Mouse (Mus musculus): Measurements from ENCODE around the gene Siah1a. TPM values are rescaled to one million over a fixed set of nuclear protein-coding genes. Genes with fewer than 3 reads are reported as not detected.

Siah1a gene
- total RNA-seq (2021), result 10 to 100 TPM; 18.1 to 21.3 TPM
- long read RNA-seq, experiment 1, transcript Siah1a-201 (2 exons, 1,968 nt), result major isoform, 47 of 48 reads
- long read RNA-seq, experiment 1, partial matches to known transcripts, result 0 of 48 reads
- long read RNA-seq, experiment 1, other reads (novel, unspliced or antisense), result 1 of 48 reads
- long read RNA-seq, experiment 2, transcript Siah1a-201 (2 exons, 1,968 nt), result major isoform, 10 of 10 reads
- long read RNA-seq, experiment 2, partial matches to known transcripts, result 0 of 10 reads
- long read RNA-seq, experiment 2, other reads (novel, unspliced or antisense), result 0 of 10 reads

DNA sequence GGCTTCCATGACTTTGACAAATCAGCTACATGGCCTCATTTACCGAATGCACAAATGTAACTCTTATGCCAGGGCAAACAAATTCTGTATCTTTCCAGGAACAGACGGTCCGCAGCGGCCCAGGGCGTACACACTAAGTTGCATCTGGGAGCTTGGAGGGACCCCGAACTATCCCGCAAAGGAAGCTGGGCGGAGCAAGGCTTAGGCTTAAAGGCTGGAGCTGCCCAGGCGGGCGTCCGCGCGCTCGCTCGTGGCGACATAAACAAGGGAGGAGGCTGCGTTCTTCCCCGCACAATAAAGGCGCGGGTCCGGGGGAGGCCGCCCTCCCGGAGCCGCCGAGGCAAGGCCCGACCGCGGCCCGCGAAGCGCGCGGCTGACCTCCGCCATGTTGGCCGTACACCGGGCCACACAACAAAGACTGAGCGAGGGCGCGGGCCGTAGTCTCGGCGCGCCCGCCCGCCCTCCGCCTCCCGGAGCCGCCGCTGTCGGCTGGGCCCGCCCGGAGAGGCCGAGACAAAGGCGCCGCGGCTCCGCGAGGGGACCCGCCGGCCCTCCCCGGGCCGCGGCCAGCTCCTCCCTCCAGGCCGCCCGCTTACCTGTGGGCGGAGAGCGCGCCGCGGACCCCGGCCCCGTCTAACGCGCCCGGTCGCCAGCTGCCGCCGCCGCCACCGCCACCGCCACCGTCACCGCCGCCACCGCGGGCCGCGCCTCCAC is at the start of gene Siah1a, which contains the start of gene Gm10638:
TSS of gene Siah1a (minus strand) at position 714 of the 714 bp plus-strand sequence.
TSS of gene Gm10638 (plus strand) at position 479 of the 714 bp plus-strand sequence.
- DNase-seq, result peak; percentile 77 to 80

DNA sequence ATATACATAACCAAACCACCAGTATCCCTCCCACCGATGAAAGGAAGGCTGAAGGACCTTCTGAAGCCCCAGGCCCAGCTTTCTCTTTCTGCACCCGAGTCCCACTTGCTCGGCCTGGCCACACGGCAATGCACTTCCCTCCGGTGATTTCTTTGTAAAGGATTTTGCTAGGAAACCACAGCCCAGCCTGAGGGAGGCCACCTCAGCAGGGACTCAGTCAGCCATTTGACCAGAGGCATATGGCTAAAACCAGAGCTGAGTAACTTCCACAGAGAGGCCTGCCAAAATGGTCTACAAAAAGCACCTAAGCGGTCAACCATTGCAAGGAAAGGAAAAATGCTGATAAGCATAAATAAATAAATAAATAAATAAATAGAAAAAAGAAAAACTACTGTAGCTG is 49.0 kb upstream of the Siah1a start:
- no peak for DNase-seq

DNA sequence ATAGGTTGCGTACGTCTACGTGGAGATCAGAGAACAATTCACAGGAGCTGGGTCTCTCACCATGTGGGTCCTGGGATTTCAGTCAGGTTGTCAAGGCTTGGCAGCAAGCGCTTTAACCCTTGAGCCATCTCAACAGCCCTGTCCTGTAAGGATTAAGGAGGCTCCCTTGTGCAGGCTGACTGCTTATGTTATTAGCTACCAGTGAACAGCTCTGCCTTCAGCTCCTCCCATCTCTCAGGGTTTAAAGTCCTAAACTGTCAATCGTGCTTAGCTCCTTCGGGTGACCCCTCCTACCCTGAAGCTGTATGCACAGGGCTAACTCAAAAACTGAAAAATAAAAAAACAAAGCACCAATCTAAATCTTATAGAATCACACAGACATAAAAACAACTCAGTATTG is 45.8 kb upstream of the Siah1a start:
- DNase-seq, result no peak

DNA sequence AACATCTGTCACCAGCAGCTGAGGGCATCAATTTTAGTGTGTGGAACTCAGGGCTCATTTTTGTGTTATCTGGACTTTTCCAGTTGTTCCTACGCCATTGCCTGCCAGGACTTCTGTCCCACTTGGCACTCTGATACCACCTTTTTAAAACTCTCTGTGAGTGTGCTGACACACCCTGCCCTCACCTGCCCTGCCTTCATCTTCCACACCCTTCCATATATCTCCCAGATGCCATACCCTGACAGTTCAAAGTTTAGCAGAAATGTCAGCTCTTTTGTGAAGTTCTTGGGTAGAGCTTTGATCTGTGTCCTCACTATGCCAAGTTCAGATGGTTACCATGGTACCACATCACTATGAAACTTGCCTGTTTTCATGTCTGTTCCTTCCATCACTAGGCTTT is 43.8 kb upstream of the Siah1a start:
- no peak for DNase-seq

DNA sequence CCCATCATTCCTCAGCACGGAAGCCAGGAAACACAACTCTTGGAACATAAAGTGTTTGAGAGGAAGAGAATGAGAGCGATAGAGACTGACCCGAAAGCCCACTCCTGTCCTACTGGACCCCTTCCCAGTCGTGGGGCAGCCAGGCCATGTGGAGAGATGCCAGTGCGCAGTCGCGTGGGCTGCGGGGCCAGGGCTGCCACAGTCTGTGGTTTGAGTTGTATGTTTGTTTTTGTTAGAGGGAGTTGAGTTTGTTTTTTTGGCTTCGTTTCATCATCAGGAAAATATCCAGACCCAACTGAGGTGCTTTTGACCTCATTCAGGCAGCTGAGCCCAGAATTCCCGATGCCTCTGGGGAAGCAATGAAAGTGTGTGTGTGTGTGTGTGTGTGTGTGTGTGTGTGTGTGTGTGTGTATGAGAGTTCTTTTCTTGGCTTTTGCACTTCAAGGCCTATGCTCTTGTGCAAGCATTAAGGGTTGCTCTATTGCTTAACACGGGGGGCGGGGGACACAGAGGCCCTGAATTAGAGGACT is 42.2 kb upstream of the Siah1a start:
- DNase-seq, result peak; percentile 42 to 49

DNA sequence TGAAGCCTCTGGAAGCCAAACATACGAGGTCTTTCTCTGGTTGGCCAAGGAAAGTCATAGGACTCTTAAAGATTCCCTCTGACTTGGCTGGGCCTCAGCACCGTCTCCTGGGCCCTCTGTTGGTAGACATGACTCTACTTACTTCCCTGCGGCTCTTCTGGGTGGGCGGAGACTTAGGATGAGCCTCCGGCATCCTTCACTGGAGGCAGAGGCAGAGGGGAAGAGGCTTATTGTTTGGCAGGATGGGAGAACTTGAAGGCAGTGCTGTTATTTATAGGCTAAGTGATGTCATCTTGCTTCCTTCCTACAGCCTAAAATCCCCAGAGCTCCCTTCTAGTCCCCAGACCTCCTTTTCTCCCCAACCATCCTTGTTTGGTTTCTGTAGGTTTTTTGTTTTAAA is 40.8 kb upstream of the Siah1a start:
- peak in 1 of 2 experiments; percentile 31 for DNase-seq

DNA sequence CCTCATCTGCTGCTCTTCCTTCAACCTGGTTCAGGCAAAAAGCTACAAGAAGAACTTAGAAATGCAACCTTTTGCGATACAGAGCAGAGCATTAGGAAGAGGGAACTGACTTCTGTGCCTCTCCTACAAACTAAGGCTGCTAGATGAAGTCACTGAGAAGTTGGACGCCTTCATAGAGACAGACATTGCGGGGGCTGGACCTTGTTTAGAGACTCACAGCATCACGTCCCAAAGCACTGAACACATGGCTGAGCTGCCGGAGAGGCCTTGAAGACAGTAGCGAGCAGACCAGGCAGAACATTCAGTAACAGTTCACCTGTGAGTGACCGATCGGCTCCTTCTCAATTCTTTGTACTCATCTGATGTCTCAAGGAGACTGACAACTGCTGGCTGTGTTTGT is 35.4 kb upstream of the Siah1a start:
- DNase-seq, result no peak

DNA sequence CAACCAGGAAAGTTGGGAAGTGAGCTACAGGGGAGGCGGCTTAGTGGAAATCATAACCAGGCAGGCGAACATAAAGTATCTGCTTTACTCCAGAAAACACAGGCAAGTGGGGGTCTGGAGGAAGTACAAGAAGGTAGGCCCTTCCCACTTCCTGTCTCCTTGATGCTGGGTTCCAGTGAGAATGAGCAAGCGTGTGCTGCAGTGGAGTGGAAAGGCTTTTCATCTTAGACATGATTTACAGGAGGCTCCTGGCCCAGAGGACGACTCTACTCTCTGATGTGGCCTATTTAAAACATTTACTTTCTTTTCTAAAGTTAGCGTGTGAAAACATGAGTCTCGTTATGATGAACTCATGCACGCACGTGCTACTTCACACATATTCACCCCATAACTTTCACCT is 33.5 kb upstream of the Siah1a start:
- DNase-seq, result no peak

DNA sequence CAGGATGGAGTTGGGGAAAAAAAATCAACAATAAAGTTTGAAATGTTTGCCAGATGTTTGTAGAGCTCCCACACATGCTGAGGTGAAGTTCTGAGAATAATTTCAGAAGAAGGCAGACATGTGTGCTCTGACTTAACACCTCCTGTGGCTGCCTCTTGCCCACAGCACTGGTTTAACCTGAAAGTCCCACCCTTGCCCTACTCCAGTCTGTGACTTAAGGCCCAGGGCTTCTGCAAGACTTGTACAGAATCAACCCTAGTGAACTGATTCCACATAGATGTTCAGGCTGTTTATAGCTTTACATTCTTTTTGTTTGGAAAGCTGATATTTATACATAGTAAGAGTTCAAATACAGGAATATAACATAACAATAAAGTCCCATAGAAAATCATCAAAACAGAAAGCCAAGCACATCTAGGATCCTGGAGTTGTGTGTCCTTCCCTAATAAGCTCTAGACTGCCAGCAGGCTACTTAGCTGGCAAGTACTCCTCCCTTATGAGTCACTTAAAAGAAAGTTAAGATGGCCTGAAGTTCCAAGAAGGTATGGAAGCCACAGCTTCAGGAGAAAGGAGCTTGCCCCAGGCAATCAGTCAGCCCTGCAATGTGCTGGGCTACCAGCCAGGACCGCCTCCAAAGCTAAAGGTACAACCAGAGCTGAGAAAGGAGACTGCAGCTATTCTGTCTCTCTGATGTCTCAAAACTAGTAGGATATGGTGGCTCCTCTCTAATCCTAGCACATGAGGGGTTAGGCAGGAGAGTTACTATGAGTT is 24.4 kb upstream of the Siah1a start:
- DNase-seq, result peak in 1 of 2 experiments; percentile 48

DNA sequence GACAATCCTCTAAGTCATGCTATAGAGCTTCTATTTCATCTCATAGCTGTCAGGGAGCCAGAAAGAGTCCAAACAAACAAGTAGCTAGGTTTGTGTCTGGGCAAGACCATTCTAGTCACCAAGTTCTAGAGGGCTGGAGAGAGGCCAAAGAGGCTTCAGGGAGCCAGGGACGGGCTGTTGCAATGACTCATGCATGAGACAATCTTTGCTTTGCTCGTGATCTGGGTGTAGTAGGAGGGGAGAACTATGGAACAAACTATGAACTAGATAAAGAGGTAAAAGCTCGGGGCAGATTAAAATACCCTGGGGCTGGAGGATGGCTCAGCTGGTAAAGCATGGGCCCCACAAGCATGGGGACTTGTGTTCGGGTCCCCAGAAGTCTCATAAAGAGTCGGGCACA is 22.8 kb upstream of the Siah1a start:
- DNase-seq, result peak; percentile 83 to 87

DNA sequence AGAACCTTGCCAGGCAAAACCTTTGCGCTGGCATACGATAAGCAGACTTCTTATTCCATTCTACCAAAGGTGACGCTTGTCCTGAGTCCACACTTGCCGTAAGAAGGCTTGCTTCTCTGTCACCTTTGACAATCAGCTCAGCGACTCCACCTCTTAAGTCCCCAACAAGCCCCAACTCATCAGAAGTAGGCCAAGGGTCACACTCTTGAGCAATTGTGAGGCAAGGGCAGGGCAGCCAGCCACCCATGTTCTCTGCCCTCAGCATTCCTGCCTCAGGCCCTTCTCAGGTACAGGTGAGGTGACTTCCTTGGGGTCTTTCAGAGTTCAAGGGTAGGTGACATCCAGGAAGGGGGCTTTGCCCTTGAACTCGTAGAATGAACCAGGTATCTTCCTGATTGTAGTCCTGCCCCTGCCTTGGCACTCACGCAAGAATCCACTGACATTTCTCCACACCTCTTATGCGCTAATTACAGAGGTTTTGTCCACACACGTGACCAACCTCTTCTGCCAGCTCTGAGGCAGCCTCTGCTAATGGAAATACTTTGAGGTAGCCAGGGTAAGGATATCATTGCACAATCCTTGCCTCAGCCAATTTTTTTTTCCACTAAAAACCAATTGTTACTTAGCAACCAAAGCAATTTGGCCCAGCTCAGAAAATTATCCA is 20.9 kb upstream of the Siah1a start:
- peak in 1 of 2 experiments; percentile 43 for DNase-seq

DNA sequence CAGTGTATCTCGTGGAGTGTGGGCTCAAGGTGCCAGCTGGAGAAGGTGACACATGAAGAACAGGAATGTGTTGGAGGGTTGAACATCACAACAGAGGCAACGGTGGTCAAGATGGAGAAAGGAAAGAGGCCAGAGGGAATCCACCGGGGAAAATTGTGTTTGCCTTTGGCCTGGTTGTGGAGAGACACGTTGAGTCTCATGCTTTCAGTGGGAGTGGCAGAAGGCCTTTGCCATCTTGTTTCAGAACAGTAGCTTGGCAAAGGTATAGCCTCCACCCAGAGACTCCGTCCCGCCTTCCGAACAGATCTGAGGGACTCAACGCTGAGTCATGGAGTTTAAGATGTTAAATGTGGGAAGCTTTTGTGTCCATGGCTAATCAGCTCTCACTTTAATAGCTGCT is 19.9 kb upstream of the Siah1a start:
- DNase-seq, result no peak

DNA sequence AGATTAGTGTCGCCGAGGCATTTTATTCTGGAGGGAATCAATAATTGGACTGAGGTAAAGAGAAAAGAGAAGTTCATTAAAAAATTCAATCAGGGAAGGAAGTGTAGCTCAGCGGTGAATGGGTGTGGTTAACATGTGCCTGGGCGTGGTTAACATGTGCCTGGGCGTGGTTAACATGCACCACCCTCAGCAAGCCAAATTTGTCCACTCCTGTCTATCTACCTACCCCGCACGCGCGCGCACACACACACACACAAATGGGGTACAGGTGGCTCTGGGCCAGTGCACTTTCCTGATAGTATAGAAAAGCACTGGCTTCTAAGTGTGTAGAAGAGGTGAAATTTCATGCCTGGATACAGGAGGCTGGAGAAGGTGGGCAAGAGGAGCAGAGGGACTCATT is 19.4 kb upstream of the Siah1a start:
- DNase-seq, result no peak

DNA sequence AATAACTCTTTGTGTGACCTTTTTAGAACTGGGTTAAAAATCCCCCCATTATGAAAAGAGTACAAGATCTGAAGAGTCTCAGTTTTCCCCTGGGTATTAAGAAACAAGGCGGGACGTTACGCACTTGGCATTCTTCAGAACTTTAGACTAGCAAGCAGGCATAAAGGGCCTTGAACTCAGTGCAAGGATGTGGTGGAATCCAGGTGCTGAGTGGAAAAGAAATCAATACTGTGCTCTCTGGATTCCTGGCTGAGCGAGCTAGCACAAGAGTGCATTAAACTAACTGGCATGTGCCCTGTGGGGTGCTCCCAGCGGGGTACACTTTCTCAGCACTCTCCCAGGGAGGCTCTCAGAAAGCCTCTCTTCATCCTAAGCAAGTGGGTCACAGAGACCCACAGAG is 17.1 kb upstream of the Siah1a start:
- no peak for DNase-seq

DNA sequence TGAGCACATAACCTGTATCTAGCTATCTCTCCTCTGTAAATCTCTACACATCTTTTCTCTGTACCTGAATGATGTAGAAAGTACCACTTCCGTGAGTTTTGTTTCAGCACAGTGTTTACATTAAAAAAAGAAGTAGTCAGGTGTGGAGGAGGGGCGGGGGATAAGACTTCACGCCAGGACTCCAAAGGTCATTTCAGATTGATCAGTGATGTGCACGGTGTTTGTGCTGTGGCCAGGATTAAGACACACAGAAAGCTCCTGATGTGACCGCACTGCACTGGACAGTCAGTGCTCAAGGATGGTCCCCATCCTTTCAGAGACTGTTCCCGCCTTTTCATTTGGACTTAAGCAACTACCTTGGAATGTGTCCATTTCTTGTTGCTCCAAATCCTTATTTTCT is 15.0 kb upstream of the Siah1a start:
- no peak for DNase-seq

DNA sequence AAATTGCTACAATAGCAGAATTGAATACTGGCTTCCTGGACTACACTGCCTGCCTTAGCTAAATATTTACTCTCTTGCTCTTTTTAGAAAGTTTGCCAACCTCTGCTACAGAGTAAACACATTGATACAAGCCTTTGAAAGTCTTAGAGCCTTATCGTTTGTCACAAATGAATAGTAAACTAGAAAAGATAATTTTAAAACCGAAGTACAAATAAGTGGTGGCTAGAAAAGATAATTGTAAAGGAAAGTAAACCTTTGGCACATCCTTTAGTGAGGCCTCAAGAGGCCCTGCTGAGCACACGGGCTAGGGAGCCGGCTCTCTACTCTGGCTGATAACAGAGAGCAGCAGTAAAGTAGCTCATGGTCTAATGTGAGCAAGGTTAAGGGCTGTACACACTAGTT is 13.4 kb upstream of the Siah1a start:
- DNase-seq, result no peak

DNA sequence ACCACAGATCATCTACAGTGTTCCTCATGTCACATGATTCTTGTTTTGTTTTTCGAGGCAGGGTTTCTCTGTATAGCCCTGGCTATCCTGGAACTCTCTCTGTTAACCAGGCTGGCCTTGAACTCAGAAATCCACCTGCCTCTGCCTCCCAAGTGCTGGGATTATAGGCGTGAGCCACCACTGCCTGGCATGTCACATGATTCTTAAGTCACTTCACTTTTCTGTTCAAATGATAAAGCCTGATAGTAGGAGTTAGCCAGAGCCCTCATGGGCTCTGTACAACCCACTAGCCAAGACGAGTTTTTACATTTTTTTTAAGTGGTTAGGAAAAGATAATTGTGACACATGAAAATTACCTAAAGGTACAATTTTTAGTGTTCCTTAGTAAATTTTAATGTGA is 12.9 kb upstream of the Siah1a start:
- DNase-seq, result no peak

DNA sequence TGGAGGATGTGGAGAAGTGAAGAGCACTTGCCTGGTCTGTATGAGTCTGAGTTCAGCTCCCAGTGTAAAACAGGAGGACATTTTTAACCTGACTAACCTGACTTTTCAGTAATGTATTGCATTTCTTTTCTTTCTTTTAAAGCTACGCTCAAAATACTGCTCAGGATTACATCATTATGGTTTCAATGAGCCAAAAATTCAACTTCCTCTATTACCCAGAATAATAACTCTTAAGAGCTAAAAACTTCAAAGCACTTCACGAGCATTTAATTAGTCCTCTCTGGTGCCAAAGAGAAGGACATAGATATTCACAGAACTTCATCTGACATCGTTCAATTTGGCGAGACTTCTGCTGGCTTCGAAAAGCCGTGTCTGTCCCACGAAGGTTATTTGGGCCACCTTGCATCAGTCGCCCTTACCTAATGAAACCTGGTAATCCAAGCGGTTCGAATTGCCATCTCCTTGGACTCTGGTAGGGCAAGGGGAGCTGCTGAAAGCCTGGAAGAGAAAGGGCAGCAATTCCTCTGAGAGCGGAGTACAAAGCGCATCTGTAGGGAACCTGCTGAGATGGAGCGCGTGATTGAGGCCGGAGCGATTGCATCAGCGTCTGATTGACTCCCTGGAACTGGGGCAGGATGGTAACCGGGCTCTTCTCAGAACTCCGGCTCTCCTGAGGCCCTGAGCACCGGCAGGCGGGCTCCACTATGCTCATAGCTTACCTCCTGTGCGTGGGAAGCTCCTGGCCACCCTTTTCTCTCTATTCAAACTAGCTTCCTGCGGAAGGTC is 11.4 kb upstream of the Siah1a start:
- DNase-seq, result peak; percentile 54 to 63

DNA sequence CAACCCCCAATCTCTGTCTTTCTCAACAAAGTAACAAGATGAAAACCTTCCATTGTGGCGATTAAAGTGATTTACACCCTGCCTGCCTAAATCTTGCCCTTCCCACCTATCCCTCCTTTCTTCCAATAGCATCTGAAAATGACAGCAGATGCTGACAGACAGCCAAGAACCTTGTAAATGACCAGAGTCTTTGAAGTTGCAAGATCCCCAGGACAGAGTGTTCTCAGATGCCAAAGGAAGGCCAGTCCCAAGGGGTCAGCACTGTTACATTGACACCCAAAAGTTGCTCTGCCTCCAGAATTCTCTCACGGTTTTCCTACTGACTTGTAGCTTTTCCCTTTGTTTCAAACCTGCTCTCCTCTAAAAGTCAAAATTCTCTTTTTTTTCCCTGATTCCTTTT is 4.1 kb upstream of the Siah1a start:
- peak in 1 of 2 experiments; percentile 53 for DNase-seq

DNA sequence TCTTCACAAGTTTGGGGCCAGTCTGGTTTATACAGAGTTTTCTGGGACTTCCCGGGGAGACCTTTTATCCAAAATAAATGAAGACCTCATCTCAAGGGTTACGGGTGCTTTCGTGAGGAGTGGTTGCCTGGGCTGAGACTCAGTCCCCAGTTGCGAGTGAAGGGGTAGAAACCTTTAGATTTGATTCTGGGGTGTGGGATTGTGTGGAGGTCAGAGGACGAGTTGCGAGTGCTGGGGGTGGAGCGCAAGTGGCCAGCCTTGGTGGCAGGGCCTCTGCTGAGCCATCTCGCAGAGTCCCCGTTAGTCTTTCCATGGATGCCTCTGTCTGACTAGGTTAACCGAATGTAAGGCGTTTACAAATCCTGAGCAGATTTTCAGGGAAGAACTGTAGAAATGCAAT is 777 bp upstream of the Siah1a start:
- peak; percentile 42 to 63 for DNase-seq

DNA sequence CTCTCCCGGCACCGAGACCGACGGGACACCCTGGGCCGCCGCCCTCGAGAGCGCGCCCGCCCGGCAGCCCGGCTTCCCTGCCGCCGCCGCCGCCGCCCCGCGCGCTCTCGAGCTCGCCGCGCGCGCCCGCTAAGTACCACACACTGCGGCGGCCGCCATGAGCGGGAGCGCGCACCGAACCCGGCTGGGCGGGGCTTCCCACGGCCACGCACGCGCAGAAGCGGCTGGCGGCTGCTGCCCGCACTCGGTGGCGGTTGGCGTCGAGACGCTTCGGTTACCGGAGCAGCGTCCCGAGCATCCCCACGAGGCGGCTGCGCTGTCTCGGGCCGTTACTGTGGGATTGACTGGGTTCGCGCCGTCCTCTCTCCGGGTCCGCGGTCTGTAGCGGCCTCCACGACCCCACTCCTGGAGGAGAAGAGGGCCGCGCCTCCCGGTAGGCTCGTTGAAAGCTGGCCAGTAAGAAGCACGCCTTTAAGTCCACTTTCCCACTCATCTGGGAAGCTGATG is 254 bp upstream of the Siah1a start:
- DNase-seq, result peak; percentile 96 to 97

Measured in adrenal gland, postnatal 36 days (tissue).